Mouse (Mus musculus): Measurements from ENCODE around the gene Pla2g2d.

Gene Pla2g2d

GRCm38 (mm10) chr4:138825751-138826567 is 50.4 kb downstream of the Pla2g2d start:
- DNase-seq (ENCODE audit: low read depth, low spot score): no peak

- DNase-seq (ENCODE audit: low read depth, low spot score): no peak
These were observed 51.6 kb downstream of the Pla2g2d start for GRCm38 (mm10) chr4:138827147-138827546.
